Mouse (Mus musculus) adrenal gland, adult 18-20 months (tissue): ENCODE measurements around the gene Trpm5. TPM values are rescaled to one million over a fixed set of nuclear protein-coding genes. Genes with fewer than 3 reads are reported as not detected.

Experiments
- DNase-seq, 2 experiments: peaks; one replicate each; pipeline ENCODE4 v3.0.0; 2021 to 2022; ENCODE audit warnings: low spot score in 2 of 2
- total RNA-seq, 2 experiments: library from RNA; stranded (reverse); gene quantifications; 1 replicate in 1 of 2; 2 replicates in 1 of 2; pipeline ENCODE4 v1.2.3; 2021

The Trpm5 gene
- total RNA-seq, 2 experiments from 2014 or later = 0.30 to 0.38 TPM

DNA sequence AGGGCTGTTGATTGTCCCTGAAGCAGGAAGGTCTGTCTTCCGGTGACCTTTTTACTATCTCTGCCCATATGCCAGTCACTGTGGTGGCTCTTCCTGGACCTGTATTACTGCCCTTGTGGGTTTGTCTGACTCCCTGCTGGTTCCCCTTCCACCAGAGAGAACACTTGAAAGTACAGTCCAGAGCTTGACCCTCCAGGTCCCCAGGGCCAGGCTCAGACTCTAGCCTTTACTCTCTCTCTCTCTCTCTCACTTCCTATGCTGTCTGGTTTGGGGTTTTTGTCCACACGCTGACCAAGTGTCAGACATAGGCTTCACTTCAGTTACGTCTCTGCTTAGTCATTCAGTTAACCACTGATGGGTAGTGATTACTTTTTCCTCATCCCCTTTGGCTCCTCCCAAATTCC, 51.5 kb downstream of the Trpm5 start:
- DNase-seq = no peak

DNA sequence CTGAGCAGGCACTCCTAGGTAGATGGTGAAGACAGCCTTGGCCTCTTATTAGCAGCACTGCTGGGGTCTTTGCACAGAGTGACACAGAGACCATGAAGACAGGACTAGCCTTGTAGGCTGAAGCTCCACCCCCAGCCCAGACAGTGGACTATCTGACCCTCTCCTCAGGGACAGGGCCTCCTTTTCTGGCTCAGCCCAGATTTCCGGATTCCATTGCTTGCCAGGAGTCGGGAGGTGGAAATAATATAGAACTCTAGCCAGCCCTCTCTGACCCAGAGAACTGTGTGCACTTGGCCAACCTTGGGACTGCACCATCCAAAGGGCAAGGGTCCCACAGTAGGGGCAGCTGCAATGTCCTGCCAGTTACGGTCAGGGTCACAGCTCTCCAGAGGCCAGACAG, 52.4 kb downstream of the Trpm5 start:
- peak; percentile 48 to 54 for DNase-seq

DNA sequence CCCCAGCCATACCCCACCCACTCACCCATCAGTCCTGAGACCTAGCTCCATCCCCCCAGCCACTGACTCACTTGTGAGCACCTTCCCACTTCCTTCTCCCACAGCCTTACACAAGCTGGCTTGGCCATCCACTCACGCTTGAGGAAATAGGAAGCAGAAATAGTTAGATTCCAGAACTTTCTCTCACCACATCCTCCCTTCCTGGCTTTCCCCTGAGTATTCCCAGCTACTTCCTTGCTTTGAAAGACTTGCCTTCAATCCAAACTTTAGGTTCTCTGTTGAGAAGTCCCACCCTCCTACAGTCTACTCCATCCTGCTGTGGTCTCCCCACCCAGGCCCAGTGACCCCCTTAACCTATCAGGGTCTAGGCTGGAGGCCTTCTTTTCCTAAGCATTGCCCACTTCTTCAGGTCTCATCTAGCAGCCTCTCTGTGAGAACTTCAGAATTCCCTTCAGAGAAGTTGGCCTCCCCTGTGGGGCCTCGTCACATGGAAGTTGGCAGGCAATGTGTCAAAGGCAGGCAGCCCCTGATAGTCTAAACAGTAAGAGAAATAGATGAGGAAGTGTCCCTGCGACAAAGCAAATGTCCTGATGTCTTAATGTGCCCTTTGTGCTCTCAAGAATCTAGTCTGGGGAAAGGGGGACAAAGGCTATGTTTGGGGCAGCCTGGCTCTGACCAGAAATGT, 53.2 kb downstream of the Trpm5 start:
- no peak for DNase-seq

DNA sequence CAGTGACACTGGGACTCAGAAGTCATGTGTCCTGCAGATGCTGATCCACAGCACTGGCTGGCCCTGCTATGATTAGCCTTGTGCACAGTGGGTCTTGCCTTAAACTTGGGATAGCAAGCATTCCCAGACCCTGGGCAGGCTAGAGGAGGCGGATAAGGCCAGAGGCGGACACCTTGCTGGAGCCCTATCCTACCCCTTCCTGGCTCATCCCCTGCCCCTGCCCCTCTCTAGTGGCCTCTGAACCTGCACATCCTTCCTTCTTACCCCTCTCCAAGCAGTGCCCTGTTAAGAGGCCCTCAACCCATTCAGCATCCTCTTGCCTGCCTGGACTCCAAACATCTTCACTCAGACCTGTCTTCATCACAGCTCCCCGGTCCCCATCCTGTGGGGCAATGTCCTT, 53.9 kb downstream of the Trpm5 start:
- DNase-seq = no peak

DNA sequence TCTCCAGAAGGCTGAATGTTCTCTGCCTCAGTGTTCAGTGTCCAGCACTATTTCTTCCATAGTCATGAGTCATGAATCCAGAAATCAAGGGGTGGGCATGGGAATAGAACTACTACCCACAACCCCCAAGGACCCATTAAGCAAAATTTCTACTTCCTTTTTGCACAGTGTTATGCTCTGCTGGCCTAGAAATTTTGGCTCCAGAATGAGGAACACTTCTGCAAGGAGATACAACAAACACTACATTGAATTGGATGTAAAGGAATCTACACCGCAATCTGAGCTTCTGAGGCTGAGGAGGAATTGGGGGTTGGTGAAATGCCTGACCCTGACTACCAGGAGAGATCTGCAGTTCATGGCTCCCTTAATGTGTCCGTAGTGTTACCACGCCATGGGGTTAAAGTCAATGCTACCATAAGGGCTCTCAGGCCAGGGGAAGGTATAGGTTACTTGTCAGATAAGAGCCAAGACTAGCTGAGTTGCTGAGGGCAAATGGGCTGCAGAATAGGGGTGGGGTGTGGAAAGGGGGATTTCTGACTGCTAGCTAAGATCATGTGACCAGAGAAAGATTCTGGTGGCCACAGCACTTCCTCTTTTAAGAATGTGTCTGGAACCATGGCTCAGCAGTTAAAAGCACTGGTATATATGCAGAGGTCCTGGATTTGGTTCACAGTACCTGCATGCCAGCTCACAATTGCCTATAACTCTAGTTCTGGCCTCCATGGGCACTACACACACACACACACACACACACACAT, 56.1 kb downstream of the Trpm5 start:
- no peak for DNase-seq

DNA sequence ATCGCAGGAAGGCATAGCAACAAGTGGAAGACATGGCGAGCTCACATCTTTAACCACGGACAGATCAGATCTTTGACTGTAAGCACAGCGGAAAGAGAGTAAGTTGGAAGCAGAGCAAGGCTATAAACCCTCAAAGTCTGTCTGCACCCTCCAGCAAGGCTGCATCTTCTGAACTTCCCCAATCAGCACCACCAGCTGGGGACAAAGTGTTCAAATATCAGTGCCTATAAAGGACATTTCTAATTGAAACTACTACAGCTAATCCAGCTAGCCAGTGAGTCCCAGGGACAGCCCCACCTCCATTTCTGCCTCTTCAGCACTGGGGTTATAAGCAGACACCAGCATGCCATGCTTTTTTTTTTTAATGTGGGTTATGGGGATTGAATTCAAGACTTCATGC, 57.1 kb downstream of the Trpm5 start:
- DNase-seq = no peak

DNA sequence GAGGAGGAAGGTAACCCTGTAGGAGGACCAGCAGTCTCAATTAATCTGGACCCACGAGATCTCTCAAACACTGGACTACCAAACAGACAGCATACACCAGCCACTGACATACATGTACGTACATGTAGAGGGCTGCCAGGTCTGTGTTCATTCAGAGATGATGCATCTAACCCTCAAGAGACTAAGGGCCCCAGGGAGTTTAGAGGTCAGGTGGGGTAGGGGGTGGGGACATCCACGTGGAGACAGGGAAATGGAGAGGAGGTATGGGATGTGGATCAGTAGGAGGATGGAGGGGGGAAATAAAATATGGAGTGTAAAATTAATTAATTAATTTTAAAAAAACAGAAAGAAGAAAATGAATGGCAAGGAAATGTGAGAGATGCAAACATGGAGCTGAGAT, 57.7 kb downstream of the Trpm5 start:
- no peak for DNase-seq

DNA sequence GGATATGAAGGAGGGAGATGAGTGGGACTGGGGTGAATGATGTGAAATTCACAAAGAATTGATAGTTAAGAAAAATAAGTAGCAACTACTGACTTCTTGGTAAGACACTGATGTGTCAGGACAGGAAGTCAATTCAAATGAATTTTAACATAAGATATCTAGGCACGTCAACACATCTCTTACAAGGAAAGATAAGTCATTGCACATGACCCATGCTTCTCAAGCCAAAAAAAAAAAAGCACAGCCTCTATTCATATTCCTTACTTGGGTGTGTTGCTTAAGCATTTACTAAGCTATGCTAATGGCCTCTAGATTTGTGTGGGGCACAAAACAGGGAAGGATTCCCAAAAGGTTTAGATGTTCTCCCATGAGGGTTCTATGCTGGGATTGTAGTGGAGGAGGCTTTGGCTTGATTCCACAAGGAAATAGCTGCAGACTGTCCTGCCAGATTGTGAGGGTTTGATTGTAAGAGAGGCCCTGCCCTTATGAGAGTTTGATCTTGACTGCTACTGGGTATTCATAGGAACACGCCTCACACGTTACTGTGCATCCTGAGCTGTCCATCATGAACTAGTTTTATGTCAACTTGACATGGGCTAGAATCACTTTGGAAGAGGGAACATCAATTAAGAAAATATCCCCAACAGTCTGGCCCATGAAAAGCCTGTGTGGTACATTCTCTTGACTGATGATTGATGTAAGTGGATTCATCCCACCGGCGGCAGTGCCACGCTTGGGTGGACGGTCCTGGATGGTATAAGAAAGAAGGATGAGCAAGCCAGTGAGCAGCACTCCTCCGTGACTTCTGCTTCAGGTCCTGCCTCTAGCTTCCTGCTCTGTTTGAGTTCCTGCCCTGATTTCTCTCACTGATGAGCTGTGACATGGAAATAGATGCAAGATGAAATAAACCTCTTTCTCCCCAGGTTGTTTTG, 59.7 kb downstream of the Trpm5 start:
- DNase-seq = no peak

DNA sequence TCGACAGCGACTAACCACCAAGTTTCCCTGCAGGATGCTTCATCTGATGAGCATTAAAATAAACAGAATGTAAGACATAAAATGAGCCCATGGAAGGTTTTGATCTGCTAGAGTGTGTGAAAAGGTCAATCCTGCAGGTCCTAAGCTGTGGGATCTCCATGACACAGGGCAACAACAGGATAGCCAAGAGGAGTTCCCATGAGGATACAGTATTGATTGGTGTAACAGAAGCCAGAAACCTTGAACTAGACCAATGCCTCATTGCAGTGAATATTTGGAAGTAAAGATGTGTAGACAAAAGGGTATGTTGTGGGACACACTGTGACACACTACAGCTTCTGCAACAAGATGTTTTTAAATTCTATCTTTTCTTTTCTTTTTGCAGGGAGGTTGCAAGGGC, 60.3 kb downstream of the Trpm5 start:
- DNase-seq = no peak

DNA sequence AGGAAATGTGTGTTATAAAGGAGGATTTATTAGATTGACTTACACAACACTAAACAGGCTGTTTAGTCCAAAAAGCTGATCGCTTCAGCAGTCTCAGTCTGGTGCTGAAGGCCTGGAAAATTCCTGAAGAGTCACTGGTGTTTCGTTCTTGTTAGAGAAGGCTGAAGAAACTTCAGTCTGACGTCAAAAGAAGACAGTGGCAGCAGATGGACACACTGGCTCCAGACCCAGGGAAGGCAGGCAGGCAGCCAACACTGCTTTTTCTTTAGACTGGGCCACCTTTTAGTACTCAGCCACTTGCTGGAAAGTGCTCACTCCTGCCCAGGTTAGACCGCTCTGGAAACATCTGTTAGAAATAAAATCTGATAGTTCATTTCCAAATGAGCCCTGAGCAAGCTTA, 60.9 kb downstream of the Trpm5 start:
- DNase-seq = no peak

DNA sequence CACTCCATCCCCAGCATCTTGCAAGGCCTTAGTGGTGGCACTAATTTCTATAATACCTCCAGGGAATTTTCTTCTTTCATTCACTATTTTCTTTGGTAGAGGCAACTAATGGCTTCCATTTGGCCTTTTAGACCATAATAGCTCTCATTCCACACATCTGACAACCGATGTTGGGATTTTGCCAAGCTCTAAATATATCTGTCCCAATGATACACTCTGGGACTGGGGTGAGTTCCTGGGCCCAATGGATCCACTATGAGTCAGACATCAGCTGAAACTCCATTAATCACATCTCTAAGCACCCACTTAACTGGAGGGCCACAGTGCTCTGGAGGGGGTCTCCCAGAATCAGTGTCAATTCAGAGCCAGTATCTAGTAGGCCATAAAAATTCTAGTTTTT, 62.6 kb downstream of the Trpm5 start:
- no peak for DNase-seq

DNA sequence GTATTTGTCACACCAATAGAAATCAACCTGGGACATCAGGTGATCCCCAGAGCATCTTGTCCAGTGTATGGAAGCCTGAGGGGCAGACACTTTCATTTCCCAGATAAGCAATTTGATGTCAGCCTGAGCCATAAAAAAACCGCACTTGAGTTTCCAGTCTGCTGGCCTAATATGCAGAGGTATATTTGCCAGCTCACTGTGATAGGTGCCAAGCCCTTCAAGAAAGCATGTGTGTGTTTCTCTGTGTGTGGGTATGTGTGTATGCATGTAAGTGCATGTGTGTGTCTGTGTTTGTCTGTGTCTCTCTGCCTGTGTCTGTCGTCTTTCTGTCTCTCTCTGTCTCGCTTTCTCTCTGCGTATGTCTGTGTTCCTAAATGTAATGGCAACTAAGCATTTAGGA, 67.2 kb downstream of the Trpm5 start:
- DNase-seq = no peak

DNA sequence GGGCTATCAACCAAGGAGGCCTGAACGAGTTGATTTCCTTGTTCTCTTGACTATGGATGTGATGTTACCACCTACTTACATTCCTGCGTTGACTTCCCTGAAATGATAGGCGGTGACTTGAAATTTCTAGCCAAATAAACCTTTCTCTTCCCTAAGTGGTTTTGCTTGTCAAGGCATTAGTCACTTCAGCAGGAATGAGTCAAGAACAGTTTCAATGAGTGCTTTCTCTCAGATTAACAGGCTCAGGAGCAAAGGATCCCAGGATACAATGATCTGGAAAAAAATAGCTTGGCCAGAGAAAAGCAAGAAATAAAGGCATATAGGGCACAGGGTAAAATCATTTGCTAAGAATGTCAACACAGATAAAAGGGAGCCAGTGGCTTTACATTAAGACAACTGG, 68.9 kb downstream of the Trpm5 start:
- no peak for DNase-seq

DNA sequence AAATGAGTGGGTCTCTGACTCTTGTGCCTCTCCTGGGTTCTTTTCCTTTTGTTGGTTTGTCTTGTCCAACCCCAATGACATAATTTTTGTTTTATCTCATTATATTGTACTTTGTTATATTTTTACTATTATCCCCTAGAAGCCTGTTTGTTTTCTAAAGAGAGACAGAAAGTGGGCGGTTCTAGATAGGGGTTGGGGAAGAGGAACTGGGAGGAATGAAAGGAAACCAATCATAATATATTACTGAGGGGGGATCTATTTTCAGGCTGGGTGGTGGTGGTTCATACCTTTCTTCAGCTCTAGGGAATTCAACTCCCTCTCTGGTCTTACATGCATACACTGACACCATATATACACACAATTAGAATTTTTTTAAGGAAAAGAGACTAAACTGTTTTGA, 70.1 kb downstream of the Trpm5 start:
- no peak for DNase-seq

DNA sequence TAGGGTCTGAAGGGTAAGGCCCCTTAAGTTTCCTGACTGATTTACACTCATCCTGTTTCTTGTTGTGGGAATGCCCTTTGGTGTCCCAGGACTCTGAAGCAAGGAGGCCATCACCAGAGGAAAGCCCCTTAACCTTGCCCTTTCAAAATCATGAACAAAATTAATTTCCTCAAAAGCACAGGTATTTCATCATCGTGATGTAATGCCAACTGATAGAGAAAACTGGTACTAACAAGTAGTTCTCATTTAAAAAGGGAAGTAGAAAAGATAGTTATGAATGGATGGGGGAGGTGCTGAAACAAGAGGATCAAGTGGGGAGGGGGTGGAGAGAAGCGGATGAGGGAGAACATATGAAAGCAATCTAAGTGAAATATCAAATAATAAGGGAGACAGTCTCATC, 70.9 kb downstream of the Trpm5 start:
- DNase-seq = no peak

DNA sequence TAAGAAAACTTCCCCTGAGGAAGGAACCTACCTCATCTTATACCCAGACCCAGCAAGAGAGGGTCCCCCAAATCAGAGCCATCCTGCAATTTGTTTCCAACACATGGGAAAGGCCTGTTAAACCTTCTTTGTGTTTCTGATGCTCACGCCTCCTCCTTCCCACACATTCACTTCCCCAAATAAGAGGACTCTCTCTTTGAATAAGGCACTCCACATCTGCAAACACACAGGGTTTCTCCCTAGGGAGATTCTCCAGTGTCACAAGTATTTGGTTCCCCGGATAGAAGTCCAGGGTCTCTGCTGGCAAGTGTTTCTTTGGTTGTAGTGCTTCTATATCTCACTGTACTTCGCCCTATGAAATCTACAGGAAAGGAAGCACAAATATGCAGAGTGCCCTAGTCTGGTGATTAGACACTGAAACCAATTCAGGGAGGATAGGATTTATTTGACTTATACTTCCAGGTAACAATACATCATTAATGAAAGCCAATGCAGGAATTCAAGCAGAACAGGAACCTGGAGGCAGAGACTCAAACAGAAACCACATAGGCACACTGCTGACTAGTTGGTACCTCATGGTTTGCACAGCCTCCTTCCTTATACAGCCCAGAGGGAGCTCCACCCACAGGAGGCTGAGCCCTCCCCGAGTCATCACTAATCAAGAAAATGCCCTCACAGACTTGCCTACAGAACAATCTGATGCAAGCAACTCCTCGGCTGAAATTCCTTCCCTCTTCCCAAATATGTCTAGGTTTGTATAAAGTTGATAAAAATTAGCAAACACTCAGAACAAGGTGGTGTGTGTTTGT, 72.9 kb downstream of the Trpm5 start:
- no peak for DNase-seq

DNA sequence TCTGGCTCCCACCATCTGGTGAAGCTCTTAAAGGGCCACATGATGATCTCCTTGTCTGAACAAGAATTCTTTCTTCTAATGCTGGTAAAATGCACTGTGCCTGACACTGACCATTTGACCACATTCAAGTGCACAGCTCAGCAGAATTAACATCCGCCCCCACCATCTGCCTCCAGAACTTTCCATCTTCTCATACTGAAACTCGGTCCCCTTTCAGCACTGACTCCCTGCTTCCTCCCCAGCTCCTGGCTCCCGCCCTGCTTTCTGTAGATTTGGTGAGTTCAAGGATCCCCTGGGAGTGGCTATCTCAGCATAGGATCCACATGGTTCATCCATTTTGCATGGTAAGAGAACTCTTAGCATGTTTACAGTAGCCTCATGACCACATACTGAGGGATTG, 73.7 kb downstream of the Trpm5 start:
- no peak for DNase-seq

DNA sequence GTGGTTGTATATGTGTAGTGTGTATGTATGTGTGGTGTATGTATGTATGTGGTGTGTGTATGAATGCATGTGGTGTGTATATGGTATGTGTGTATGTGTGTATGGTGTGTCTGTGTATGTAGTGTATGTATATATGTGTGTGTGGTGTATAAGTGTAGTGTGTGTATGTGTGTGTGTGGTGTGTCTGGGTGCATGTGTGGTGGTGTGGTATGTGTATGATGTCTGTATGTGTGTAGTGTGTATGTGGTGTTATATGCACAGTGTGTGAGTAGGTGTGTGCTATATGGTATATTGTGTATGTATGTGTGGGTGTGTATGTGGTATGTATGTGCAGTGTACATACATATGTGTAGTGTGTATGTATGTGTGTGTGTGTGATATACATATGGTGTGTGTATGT, 74.4 kb downstream of the Trpm5 start:
- DNase-seq = no peak
